Mouse (Mus musculus): ENCODE results near the gene Arhgap17. TPM values are rescaled to one million over a fixed set of nuclear protein-coding genes. Genes with fewer than 3 reads are reported as not detected.

Arhgap17 gene
- polyA plus RNA-seq (2014; fragmentation: Nextera tagmentation; extraction: Ambion mirVana) = 32.4 and 35.6 TPM in 2 replicates

GRCm38 (mm10) chr7:123369759-123370481 lies at the start of gene Arhgap17, which contains the start of gene Lcmt1:
TSS of gene Arhgap17 (minus strand) at chr7:123369915.
TSS of gene Lcmt1 (plus strand) at chr7:123369784.
- Histone ChIP-seq H3K4me2 (ENCODE audit: low read depth, low read length, severe bottlenecking) (peak within 1 kb of the TSS; percentile 63), H3K9me3 (ENCODE audit: control insufficient read depth, low read length) (no peaks in the 10 kb centered on the region), H3K4me1 (replicated peaks; ENCODE audit: control insufficient read depth, insufficient read depth, low read length) (peaks cover 7% of the 10 kb centered on the region; the same call in 1 of the 2 replicates), H3K27me3 (ENCODE audit: control insufficient read depth, insufficient read depth, low read length) (no peaks in the 10 kb centered on the region), H3K9ac (ENCODE audit: low read length) (peak within 1 kb of the TSS; percentile 82), H3K36me3 (ENCODE audit: control insufficient read depth, insufficient read depth, low read length) (no peaks in the 10 kb centered on the region), H3K4me3 (ENCODE audit: low read depth, low read length) (peak within 1 kb of the TSS; percentile 78), H3K27ac (ENCODE audit: low read depth, low read length) (peak within 1 kb of the TSS; percentile 81)
- peak; percentile 95 for ATAC-seq (replicated peaks; ENCODE audit: low FRiP score)
- WGBS = under 1% methylated on average over 57 of the region's 64 CpGs
- peak; percentile 98 for DNase-seq (ENCODE audit: low spot score)

- DNase-seq (ENCODE audit: low spot score) (no peak), ATAC-seq (replicated peaks; ENCODE audit: low FRiP score) (no peak)
- H3K4me2 ChIP-seq (ENCODE audit: low read depth, low read length, severe bottlenecking) = no peak overlapping the region
- H3K4me1 ChIP-seq (replicated peaks; ENCODE audit: control insufficient read depth, insufficient read depth, low read length) = no peaks in the 10 kb centered on the region
- no peak overlapping the region for H3K4me3 ChIP-seq (ENCODE audit: low read depth, low read length)
- no peaks in the 10 kb centered on the region for H3K9me3 ChIP-seq (ENCODE audit: control insufficient read depth, low read length)
- H3K9ac ChIP-seq (ENCODE audit: low read length) = no peak overlapping the region
- no peaks in the 10 kb centered on the region for H3K27me3 ChIP-seq (ENCODE audit: control insufficient read depth, insufficient read depth, low read length)
- H3K36me3 ChIP-seq (ENCODE audit: control insufficient read depth, insufficient read depth, low read length) = peaks cover 2% of the 10 kb centered on the region; the same call in 1 of the 2 replicates
- no peak overlapping the region for H3K27ac ChIP-seq (ENCODE audit: low read depth, low read length)
- 87% methylated on average over 3 of the region's 3 CpGs for WGBS
These were observed 47.9 kb upstream of the Arhgap17 start for GRCm38 (mm10) chr7:123417661-123418060.

- H3K9me3 ChIP-seq (ENCODE audit: control insufficient read depth, low read length) = no peaks in the 10 kb centered on the region
- H3K27ac ChIP-seq (ENCODE audit: low read depth, low read length) = no peak overlapping the region
- no peaks in the 10 kb centered on the region for H3K4me1 ChIP-seq (replicated peaks; ENCODE audit: control insufficient read depth, insufficient read depth, low read length)
- WGBS = 82% methylated on average over 4 of the region's 4 CpGs
- no peak for ATAC-seq (replicated peaks; ENCODE audit: low FRiP score)
- no peak overlapping the region for H3K9ac ChIP-seq (ENCODE audit: low read length)
- no peaks in the 10 kb centered on the region; the same call in 1 of the 2 replicates for H3K36me3 ChIP-seq (ENCODE audit: control insufficient read depth, insufficient read depth, low read length)
- H3K27me3 ChIP-seq (ENCODE audit: control insufficient read depth, insufficient read depth, low read length) = no peaks in the 10 kb centered on the region
- no peak overlapping the region for H3K4me3 ChIP-seq (ENCODE audit: low read depth, low read length)
- H3K4me2 ChIP-seq (ENCODE audit: low read depth, low read length, severe bottlenecking) = no peak overlapping the region
- no peak for DNase-seq (ENCODE audit: low spot score)
These were observed 47.1 kb upstream of the Arhgap17 start for GRCm38 (mm10) chr7:123416803-123417202.

GRCm38 (mm10) chr7:123412143-123412542 lies 42.4 kb upstream of the Arhgap17 start:
- DNase-seq (ENCODE audit: low spot score) (no peak), ATAC-seq (replicated peaks; ENCODE audit: low FRiP score) (no peak)
- Histone ChIP-seq H3K9ac (ENCODE audit: low read length) (no peak overlapping the region), H3K27ac (ENCODE audit: low read depth, low read length) (no peak overlapping the region), H3K9me3 (ENCODE audit: control insufficient read depth, low read length) (no peaks in the 10 kb centered on the region), H3K4me3 (ENCODE audit: low read depth, low read length) (no peak overlapping the region), H3K36me3 (ENCODE audit: control insufficient read depth, insufficient read depth, low read length) (no peaks in the 10 kb centered on the region), H3K27me3 (ENCODE audit: control insufficient read depth, insufficient read depth, low read length) (no peaks in the 10 kb centered on the region), H3K4me2 (ENCODE audit: low read depth, low read length, severe bottlenecking) (no peak overlapping the region), H3K4me1 (replicated peaks; ENCODE audit: control insufficient read depth, insufficient read depth, low read length) (no peaks in the 10 kb centered on the region)
- WGBS = 92% methylated on average over 3 of the region's 3 CpGs

- Histone ChIP-seq H3K9ac (ENCODE audit: low read length) (no peak overlapping the region), H3K4me1 (replicated peaks; ENCODE audit: control insufficient read depth, insufficient read depth, low read length) (no peaks in the 10 kb centered on the region), H3K4me2 (ENCODE audit: low read depth, low read length, severe bottlenecking) (no peak overlapping the region), H3K27me3 (ENCODE audit: control insufficient read depth, insufficient read depth, low read length) (no peaks in the 10 kb centered on the region), H3K36me3 (ENCODE audit: control insufficient read depth, insufficient read depth, low read length) (no peaks in the 10 kb centered on the region), H3K9me3 (ENCODE audit: control insufficient read depth, low read length) (no peaks in the 10 kb centered on the region), H3K27ac (ENCODE audit: low read depth, low read length) (no peak overlapping the region), H3K4me3 (ENCODE audit: low read depth, low read length) (no peak overlapping the region)
- 88% methylated on average over 1 of the region's 1 CpGs for WGBS
- ATAC-seq (replicated peaks; ENCODE audit: low FRiP score) = no peak
- no peak for DNase-seq (ENCODE audit: low spot score)
These were observed 41.4 kb upstream of the Arhgap17 start for GRCm38 (mm10) chr7:123411109-123411508.

- no peaks in the 10 kb centered on the region for H3K9me3 ChIP-seq (ENCODE audit: control insufficient read depth, low read length)
- H3K4me2 ChIP-seq (ENCODE audit: low read depth, low read length, severe bottlenecking) = no peak overlapping the region
- H3K9ac ChIP-seq (ENCODE audit: low read length) = no peak overlapping the region
- H3K27ac ChIP-seq (ENCODE audit: low read depth, low read length) = no peak overlapping the region
- no peaks in the 10 kb centered on the region; the same call in 1 of the 2 replicates for H3K36me3 ChIP-seq (ENCODE audit: control insufficient read depth, insufficient read depth, low read length)
- WGBS = 88% methylated on average over 7 of the region's 7 CpGs
- H3K27me3 ChIP-seq (ENCODE audit: control insufficient read depth, insufficient read depth, low read length) = no peaks in the 10 kb centered on the region
- DNase-seq (ENCODE audit: low spot score) (no peak), ATAC-seq (replicated peaks; ENCODE audit: low FRiP score) (no peak)
- no peak overlapping the region for H3K4me3 ChIP-seq (ENCODE audit: low read depth, low read length)
- H3K4me1 ChIP-seq (replicated peaks; ENCODE audit: control insufficient read depth, insufficient read depth, low read length) = no peaks in the 10 kb centered on the region
These were observed 40.8 kb upstream of the Arhgap17 start for GRCm38 (mm10) chr7:123410502-123410901.

- ATAC-seq (replicated peaks; ENCODE audit: low FRiP score) (no peak), DNase-seq (ENCODE audit: low spot score) (no peak)
- WGBS = 84% methylated on average over 4 of the region's 4 CpGs
- no peak overlapping the region for H3K27ac ChIP-seq (ENCODE audit: low read depth, low read length)
- no peaks in the 10 kb centered on the region for H3K27me3 ChIP-seq (ENCODE audit: control insufficient read depth, insufficient read depth, low read length)
- no peak overlapping the region for H3K9ac ChIP-seq (ENCODE audit: low read length)
- no peaks in the 10 kb centered on the region for H3K4me1 ChIP-seq (replicated peaks; ENCODE audit: control insufficient read depth, insufficient read depth, low read length)
- H3K9me3 ChIP-seq (ENCODE audit: control insufficient read depth, low read length) = no peaks in the 10 kb centered on the region
- no peak overlapping the region for H3K4me3 ChIP-seq (ENCODE audit: low read depth, low read length)
- H3K36me3 ChIP-seq (ENCODE audit: control insufficient read depth, insufficient read depth, low read length) = no peaks in the 10 kb centered on the region; the same call in 1 of the 2 replicates
- H3K4me2 ChIP-seq (ENCODE audit: low read depth, low read length, severe bottlenecking) = no peak overlapping the region
These were observed 37.3 kb upstream of the Arhgap17 start for GRCm38 (mm10) chr7:123406988-123407387.

GRCm38 (mm10) chr7:123405619-123406018 lies 35.9 kb upstream of the Arhgap17 start:
- no peaks in the 10 kb centered on the region for H3K4me1 ChIP-seq (replicated peaks; ENCODE audit: control insufficient read depth, insufficient read depth, low read length)
- no peak overlapping the region for H3K4me3 ChIP-seq (ENCODE audit: low read depth, low read length)
- H3K36me3 ChIP-seq (ENCODE audit: control insufficient read depth, insufficient read depth, low read length) = no peaks in the 10 kb centered on the region; the same call in 1 of the 2 replicates
- DNase-seq (ENCODE audit: low spot score) (no peak), ATAC-seq (replicated peaks; ENCODE audit: low FRiP score) (no peak)
- no peak overlapping the region for H3K9ac ChIP-seq (ENCODE audit: low read length)
- WGBS = 92% methylated on average over 3 of the region's 3 CpGs
- no peak overlapping the region for H3K4me2 ChIP-seq (ENCODE audit: low read depth, low read length, severe bottlenecking)
- H3K27ac ChIP-seq (ENCODE audit: low read depth, low read length) = no peak overlapping the region
- no peaks in the 10 kb centered on the region for H3K9me3 ChIP-seq (ENCODE audit: control insufficient read depth, low read length)
- no peaks in the 10 kb centered on the region for H3K27me3 ChIP-seq (ENCODE audit: control insufficient read depth, insufficient read depth, low read length)

GRCm38 (mm10) chr7:123404198-123404597 lies 34.5 kb upstream of the Arhgap17 start:
- Histone ChIP-seq H3K4me3 (ENCODE audit: low read depth, low read length) (no peak overlapping the region), H3K27me3 (ENCODE audit: control insufficient read depth, insufficient read depth, low read length) (no peaks in the 10 kb centered on the region), H3K9me3 (ENCODE audit: control insufficient read depth, low read length) (no peaks in the 10 kb centered on the region), H3K27ac (ENCODE audit: low read depth, low read length) (no peak overlapping the region), H3K9ac (ENCODE audit: low read length) (no peak overlapping the region), H3K4me1 (replicated peaks; ENCODE audit: control insufficient read depth, insufficient read depth, low read length) (no peaks in the 10 kb centered on the region), H3K4me2 (ENCODE audit: low read depth, low read length, severe bottlenecking) (no peak overlapping the region), H3K36me3 (ENCODE audit: control insufficient read depth, insufficient read depth, low read length) (no peaks in the 10 kb centered on the region; the same call in 1 of the 2 replicates)
- ATAC-seq (replicated peaks; ENCODE audit: low FRiP score) (no peak), DNase-seq (ENCODE audit: low spot score) (no peak)
- 95% methylated on average over 6 of the region's 6 CpGs for WGBS

Data from forebrain, embryonic 11.5 days (tissue).